Mouse (Mus musculus): Measurements from ENCODE around the gene Camk1d. TPM values are rescaled to one million over a fixed set of nuclear protein-coding genes. Genes with fewer than 3 reads are reported as not detected.

Camk1d gene
- polyA plus RNA-seq (2012; rRNA removed): 5.2 and 7.3 TPM in 2 replicates

DNA sequence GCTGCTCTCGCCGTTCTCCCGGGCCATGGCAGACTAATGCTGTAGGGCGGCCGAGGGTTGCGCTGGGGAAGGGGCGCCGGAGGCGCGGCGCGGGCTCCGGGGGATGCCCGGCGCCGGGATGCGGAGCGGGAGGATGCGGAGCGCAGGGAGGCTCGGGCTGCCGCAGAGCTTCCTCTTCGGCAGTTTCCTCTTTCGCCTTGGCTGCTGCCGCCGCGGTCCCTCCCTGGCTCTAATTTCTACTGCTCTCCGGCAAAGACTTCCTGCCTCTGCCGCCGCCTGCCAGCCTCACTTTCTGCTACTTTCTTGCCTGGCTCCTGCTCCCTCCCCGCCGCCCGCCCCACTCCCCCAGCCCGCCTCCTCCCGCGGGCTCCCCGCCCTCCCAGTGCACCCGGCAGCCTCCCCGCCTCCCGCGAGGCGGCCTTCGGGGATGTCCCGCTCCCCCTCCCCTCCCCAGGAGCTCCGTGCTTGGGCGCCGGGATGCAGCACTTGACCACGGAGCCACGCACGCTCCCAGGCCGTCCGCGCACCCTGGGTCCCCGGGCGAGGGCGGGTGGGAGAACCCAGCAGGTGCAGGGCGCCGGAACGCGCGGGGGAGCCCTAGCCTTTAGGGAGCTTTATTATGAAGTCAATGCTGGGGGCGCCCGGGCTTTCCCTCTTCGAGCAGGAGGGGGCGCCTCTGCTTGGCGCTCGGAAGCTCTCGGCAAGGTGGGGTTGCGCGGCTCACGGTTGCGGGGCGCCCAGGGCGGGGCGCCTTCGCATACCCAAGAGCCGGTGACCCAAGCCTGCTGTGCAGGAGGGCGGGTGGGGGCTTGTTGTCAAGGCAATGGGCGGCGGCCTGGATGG lies at the start of gene Camk1d:
TSS of gene Camk1d (minus strand) at position 305 of the 843 bp plus-strand sequence.
- TF ChIP-seq POLR2A (IDR thresholded peaks at IDR 0.05; ENCODE audit: borderline replicate concordance, extremely low read depth, insufficient read depth, insufficient read length, poor library complexity, severe bottlenecking) (no peak; the same call in 1 of the 2 replicates), CTCF (IDR thresholded peaks at IDR 0.05; ENCODE audit: borderline replicate concordance, extremely low read depth, insufficient read depth, insufficient read length) (peak; percentile 48; the same call in 1 of the 2 replicates)

DNA sequence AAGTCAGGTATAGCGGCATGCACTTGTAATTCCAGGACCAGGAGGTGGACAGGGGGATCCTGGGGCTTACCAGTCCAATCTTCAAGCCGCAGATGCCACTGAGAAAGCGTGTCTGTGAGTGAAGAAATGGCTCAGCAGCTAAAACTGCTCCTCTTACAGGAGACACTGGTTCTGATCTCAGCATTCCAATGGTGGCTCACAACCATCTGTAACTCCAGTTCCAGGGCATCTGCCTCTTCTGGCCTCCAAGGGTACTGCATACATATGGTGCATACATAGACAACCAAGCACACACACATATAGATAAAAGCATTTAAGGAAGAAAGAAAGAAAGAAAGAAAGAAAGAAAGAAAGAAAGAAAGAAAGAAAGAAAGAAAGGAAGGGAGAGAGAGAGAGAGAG lies 47.7 kb upstream of the Camk1d start:
- no peak for DNase-seq (ENCODE audit: low read depth)
- TF ChIP-seq POLR2A (IDR thresholded peaks at IDR 0.05; ENCODE audit: borderline replicate concordance, extremely low read depth, insufficient read depth, insufficient read length, poor library complexity, severe bottlenecking): no peak
- peak; percentile 6; the same call in 1 of the 2 replicates for TF ChIP-seq CTCF (IDR thresholded peaks at IDR 0.05; ENCODE audit: borderline replicate concordance, extremely low read depth, insufficient read depth, insufficient read length)

More for the DNA sequence above, at the start of gene Camk1d:
- peak; percentile 92 for DNase-seq (ENCODE audit: low read depth)

DNA sequence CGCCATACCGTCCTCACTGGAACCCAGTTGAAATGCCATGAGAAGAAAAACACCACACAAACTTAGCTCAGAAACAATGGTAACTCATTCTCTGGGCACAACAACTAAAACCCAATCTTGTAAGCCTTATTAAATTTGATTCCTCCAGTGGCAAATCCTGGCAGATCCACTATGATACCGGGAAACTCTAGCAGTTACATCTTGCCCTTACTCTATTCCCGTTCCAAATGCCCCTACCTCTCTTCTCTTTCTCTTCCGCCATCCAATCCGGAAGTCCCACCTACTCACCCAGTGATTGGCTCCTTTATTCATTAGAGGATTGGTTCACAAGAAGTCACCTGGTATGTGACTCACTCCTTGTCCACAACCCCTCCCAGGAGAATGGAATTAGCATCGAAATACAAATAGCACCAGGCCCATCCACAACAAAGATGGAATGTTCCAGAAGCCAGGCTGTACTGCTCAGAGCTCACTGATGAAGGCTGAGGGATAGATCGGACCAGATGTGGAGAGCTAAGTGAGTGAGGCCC lies 46.2 kb upstream of the Camk1d start:
- DNase-seq (ENCODE audit: low read depth): no peak
- TF ChIP-seq CTCF (IDR thresholded peaks at IDR 0.05; ENCODE audit: borderline replicate concordance, extremely low read depth, insufficient read depth, insufficient read length) (no peak), POLR2A (IDR thresholded peaks at IDR 0.05; ENCODE audit: borderline replicate concordance, extremely low read depth, insufficient read depth, insufficient read length, poor library complexity, severe bottlenecking) (no peak)

DNA sequence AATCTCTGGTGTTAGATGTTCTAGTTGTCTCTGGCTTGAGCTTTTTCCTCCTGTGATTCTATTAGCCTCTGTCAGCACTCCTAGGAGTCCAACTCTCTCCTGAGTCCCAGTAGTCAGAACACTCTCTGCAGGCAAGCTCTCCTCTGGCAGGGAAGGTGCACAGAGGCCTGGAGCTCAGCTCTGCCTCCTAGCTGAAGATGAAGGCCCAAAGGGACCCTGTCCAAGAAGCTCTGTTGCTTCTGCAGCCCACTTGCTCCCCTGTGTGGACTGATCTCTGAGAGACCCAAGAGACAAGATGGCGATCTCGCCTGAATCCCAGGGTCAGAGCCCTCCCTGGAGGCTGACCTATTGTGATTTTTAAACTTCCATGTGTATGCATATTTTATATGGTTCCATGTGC lies 44.3 kb upstream of the Camk1d start:
- no peak for TF ChIP-seq CTCF (IDR thresholded peaks at IDR 0.05; ENCODE audit: borderline replicate concordance, extremely low read depth, insufficient read depth, insufficient read length)
- no peak for TF ChIP-seq POLR2A (IDR thresholded peaks at IDR 0.05; ENCODE audit: borderline replicate concordance, extremely low read depth, insufficient read depth, insufficient read length, poor library complexity, severe bottlenecking)
- no peak for DNase-seq (ENCODE audit: low read depth)

DNA sequence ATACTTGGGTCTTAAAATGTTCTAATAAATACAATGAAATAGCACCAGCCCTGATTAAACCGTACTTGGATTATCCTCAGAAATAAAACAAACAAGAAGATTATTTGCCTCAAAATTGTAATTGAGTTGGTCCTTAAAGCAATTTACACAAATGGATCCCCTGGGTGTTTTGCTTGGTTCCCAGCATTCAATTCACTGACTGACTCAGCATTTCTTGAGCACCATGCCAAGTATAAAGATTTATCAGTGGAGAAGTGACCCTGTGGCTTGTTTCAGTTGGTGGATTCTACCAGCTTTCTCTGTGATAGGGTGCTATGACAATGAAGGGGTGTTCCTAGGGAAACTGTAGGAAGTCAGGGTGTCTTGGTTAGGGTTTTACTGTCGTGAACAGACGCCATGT lies 36.6 kb upstream of the Camk1d start:
- TF ChIP-seq POLR2A (IDR thresholded peaks at IDR 0.05; ENCODE audit: borderline replicate concordance, extremely low read depth, insufficient read depth, insufficient read length, poor library complexity, severe bottlenecking): no peak
- no peak for TF ChIP-seq CTCF (IDR thresholded peaks at IDR 0.05; ENCODE audit: borderline replicate concordance, extremely low read depth, insufficient read depth, insufficient read length)
- no peak for DNase-seq (ENCODE audit: low read depth)

DNA sequence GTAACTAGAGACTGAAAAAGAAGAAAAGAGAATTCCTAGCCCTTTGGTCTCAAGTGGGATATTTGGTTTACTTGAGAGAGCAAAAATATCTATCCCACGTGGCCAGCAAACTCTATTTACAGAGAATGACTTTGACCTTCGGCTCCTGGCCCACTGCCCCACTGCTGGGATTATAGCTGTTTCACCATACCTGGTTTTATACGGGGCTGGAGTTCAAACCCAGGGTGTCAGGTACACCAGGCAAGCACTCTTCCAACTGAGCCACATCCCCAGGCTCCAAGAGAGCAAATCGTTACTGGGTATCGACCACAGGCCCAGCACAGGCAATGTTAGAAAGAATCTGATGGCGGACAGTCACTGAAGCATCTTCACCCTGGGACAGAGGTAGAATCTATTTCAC lies 34.9 kb upstream of the Camk1d start:
- DNase-seq (ENCODE audit: low read depth): no peak
- TF ChIP-seq POLR2A (IDR thresholded peaks at IDR 0.05; ENCODE audit: borderline replicate concordance, extremely low read depth, insufficient read depth, insufficient read length, poor library complexity, severe bottlenecking) (no peak), CTCF (IDR thresholded peaks at IDR 0.05; ENCODE audit: borderline replicate concordance, extremely low read depth, insufficient read depth, insufficient read length) (no peak)

DNA sequence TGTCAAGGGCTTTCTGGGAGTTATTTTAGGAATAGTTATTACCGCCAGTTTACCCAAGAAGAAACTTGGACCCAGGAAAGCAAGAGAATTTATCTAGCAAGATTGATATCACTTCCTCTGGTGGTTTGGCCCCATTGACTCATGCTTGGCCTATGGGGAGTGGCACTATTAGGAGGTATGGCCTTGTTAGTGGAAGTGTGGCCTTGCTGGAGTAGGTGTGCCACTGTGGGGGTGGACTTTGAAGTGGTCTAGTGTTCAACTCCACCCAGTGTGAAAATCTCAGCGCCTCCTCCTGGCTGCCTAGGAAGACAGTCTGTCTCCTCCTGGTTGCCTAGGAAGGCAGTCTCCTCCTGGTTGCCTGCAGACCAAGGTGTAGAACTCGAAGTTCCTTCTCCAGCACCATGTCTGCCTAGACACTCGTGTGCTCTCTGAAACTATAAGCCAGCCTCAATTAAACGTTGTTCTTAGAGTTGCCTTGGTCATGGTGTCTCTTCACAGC lies 33.3 kb upstream of the Camk1d start:
- TF ChIP-seq CTCF (IDR thresholded peaks at IDR 0.05; ENCODE audit: borderline replicate concordance, extremely low read depth, insufficient read depth, insufficient read length) (no peak), POLR2A (IDR thresholded peaks at IDR 0.05; ENCODE audit: borderline replicate concordance, extremely low read depth, insufficient read depth, insufficient read length, poor library complexity, severe bottlenecking) (no peak)
- no peak for DNase-seq (ENCODE audit: low read depth)

DNA sequence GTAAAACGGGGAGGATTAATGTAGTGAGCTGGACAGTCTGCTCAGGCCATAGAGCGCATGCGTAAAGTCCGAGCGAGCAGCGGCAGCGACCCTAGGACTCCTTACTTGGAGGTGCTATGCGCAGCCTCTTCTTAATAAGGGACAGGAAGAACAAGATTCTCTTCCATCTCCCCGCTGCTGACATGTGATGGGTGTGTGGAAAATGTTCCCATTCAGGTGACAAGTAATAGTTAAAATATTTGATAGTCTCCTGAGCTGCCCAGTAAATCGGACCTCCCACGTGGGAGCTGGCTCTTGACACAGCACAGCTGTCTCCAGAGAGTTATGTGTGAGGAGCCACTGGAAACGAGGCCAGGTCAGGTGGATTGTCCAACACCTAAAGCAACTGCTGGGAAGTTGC lies 32.2 kb upstream of the Camk1d start:
- DNase-seq (ENCODE audit: low read depth): no peak
- TF ChIP-seq POLR2A (IDR thresholded peaks at IDR 0.05; ENCODE audit: borderline replicate concordance, extremely low read depth, insufficient read depth, insufficient read length, poor library complexity, severe bottlenecking) (no peak), CTCF (IDR thresholded peaks at IDR 0.05; ENCODE audit: borderline replicate concordance, extremely low read depth, insufficient read depth, insufficient read length) (no peak)

DNA sequence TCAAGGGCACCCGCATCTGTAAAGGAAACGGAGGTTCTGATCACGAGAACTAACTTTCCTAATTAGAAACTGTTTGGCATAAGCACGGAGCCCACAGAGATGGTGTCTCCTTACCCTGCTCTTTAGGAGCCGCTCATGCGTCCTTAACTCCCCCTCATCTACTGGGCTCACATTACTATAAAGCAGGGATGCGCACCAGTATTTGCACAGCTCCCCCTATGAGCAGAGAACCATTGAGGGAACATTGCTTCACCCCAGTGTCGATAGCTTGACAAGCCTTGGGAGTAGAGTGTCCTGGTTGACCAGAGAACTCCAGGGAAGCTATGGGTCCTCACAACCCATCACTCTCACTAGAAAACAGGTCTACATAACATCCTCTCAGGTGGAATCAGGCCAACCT lies 29.6 kb upstream of the Camk1d start:
- DNase-seq (ENCODE audit: low read depth): no peak
- TF ChIP-seq CTCF (IDR thresholded peaks at IDR 0.05; ENCODE audit: borderline replicate concordance, extremely low read depth, insufficient read depth, insufficient read length) (no peak), POLR2A (IDR thresholded peaks at IDR 0.05; ENCODE audit: borderline replicate concordance, extremely low read depth, insufficient read depth, insufficient read length, poor library complexity, severe bottlenecking) (no peak)

DNA sequence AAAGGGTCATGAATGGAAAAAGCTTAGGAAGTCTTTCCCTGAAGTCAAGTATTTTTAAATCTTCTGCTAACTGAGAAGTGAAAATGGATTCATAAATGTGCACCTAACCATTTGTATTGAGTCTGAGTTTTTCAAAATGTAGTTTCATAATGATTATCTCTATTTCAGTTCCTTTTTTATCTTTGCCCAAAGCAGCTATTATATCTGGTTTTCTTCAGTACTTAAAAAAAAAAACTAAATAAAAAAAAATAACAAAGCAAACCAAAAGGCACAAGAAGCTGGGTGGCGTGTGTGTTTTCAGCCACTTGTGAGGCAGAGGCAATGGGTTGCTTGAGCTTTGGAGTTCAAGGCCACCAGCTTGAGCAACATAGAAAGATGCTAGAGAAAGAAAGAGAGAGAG lies 26.6 kb upstream of the Camk1d start:
- DNase-seq (ENCODE audit: low read depth): no peak
- TF ChIP-seq POLR2A (IDR thresholded peaks at IDR 0.05; ENCODE audit: borderline replicate concordance, extremely low read depth, insufficient read depth, insufficient read length, poor library complexity, severe bottlenecking) (no peak), CTCF (IDR thresholded peaks at IDR 0.05; ENCODE audit: borderline replicate concordance, extremely low read depth, insufficient read depth, insufficient read length) (no peak)

DNA sequence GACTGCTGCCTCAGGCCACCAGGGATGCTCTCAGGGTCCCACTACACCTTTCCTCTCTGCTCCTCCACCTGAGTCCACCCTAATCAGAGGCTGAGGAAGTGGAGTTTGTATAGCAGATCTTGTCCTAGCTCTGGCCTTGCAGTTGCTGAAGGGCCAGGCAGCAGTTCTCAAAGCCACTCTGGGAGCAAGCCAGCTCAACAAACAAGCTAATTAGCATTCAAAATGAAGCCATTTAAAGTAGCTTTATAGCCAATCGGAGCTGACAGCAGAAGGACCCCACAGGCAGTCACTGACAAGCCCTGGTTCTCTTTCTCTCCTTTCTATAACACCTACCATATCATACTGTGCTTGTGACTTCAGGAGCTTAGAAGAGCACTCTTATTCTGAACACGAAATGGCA lies 21.6 kb upstream of the Camk1d start:
- peak; percentile 68 for DNase-seq (ENCODE audit: low read depth)
- TF ChIP-seq CTCF (IDR thresholded peaks at IDR 0.05; ENCODE audit: borderline replicate concordance, extremely low read depth, insufficient read depth, insufficient read length): no peak
- no peak for TF ChIP-seq POLR2A (IDR thresholded peaks at IDR 0.05; ENCODE audit: borderline replicate concordance, extremely low read depth, insufficient read depth, insufficient read length, poor library complexity, severe bottlenecking)
